Mouse (Mus musculus): Measurements from ENCODE around the gene Rpl3. TPM values are rescaled to one million over a fixed set of nuclear protein-coding genes. Genes with fewer than 3 reads are reported as not detected.

Rpl3 gene
- total RNA-seq, 2 experiments from 2014 or later, result 647 to 701 TPM

- no peak for ATAC-seq (replicated peaks; ENCODE audit: low FRiP score, poor library complexity, severe bottlenecking)
Measured at GRCm38 (mm10) chr15:80092599-80092998, 931 bp upstream of the Rpl3 start.

- no peak for ATAC-seq (replicated peaks; ENCODE audit: low FRiP score, poor library complexity, severe bottlenecking)
Measured at GRCm38 (mm10) chr15:80092041-80092441, 373 bp upstream of the Rpl3 start.

GRCm38 (mm10) chr15:80090741-80091120 is 937 bp downstream of the Rpl3 start:
- ATAC-seq (replicated peaks; ENCODE audit: low FRiP score, poor library complexity, severe bottlenecking), result peak; percentile 32; the same call in 1 of the 2 replicates

- ATAC-seq (replicated peaks; ENCODE audit: low FRiP score, poor library complexity, severe bottlenecking), result no peak
Measured at GRCm38 (mm10) chr15:80090155-80090554, 1.5 kb downstream of the Rpl3 start.

GRCm38 (mm10) chr15:80088637-80089036 is 3.0 kb downstream of the Rpl3 start:
- ATAC-seq (replicated peaks; ENCODE audit: low FRiP score, poor library complexity, severe bottlenecking), result peak; percentile 70

DNA sequence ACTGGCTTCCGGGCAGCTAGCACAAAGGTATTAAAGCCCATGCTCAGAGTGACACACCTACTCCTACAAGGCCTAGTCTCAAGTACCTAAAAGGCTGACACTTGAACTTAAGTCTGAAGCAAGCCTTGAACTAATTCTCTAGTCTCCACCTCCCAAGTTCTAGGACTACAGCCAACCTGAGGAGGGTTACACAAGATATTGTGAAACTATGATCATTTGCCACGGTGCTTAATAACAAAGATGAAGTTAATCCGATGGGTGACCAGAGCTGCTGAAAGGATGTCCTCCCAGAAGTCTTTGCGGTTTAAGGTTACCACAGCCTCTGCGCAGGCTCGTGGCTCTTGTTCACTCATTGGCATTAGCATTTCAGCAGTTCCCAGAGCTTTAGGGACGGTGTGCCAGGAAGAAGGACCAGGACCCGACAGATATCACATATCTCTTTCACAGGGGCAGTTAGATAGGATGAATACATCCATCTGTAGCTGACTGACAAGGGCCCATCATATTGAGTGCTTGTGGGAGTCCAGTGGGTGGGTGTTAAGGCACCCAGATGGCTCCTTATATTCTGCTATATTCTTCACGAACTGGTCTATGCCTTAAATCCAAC is 4.2 kb downstream of the Rpl3 start:
- peak; percentile 72 for ATAC-seq (replicated peaks; ENCODE audit: low FRiP score, poor library complexity, severe bottlenecking)

DNA sequence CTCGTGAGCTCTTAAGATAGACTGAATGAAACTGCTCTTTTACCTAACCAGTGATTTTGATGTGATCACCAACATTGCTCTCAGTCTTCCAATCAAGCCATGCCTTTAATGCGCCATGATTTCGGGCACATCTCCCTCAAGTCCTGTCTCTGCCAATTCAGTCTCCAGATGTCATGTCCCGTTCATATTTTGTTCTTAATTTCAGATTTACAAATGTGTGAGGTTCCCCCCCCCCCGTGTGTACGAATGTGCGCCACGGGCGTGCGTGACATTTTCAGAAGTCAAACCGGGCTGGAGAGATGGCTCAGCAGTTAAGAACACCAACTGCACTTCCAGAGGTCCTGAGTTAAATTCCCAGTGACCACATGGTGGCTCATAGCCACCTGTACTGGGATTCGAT is 7.9 kb downstream of the Rpl3 start:
- ATAC-seq (replicated peaks; ENCODE audit: low FRiP score, poor library complexity, severe bottlenecking), result no peak

- peak; percentile 84 for ATAC-seq (replicated peaks; ENCODE audit: low FRiP score, poor library complexity, severe bottlenecking)
Measured at GRCm38 (mm10) chr15:80083276-80083731, 8.4 kb downstream of the Rpl3 start.

GRCm38 (mm10) chr15:80082661-80083275 is 8.9 kb downstream of the Rpl3 start:
- ATAC-seq (replicated peaks; ENCODE audit: low FRiP score, poor library complexity, severe bottlenecking), result 0 out of 2 replicates have a peak, but pooled peaks have one; percentile 31

- no peak for ATAC-seq (replicated peaks; ENCODE audit: low FRiP score, poor library complexity, severe bottlenecking)
Measured at GRCm38 (mm10) chr15:80081801-80082546, 9.7 kb downstream of the Rpl3 start.

GRCm38 (mm10) chr15:80080711-80081615 is 10.7 kb downstream of the Rpl3 start:
- ATAC-seq (replicated peaks; ENCODE audit: low FRiP score, poor library complexity, severe bottlenecking), result no peak

DNA sequence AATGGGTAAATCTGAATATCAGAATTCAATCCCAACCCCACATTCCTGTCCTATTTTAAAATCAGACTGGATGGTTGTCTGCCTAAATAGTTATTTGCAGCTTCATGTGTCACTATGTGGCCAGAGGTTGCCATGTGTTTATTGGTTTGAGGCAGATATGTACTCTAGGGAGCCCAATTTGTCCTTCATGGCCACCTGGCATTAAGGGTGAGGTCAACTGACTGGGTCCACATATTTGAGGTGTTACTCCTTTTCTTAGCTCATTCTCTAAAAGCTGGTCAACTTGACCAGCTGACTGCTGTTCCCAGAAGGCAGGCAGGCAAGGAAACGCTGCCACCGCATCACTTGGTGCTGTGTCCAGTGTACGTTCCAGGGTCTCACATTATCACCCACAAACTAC is 11.7 kb downstream of the Rpl3 start:
- ATAC-seq (replicated peaks; ENCODE audit: low FRiP score, poor library complexity, severe bottlenecking), result no peak

GRCm38 (mm10) chr15:80079129-80079668 is 12.5 kb downstream of the Rpl3 start:
- no peak for ATAC-seq (replicated peaks; ENCODE audit: low FRiP score, poor library complexity, severe bottlenecking)

GRCm38 (mm10) chr15:80078058-80078814 is 13.4 kb downstream of the Rpl3 start:
- no peak for ATAC-seq (replicated peaks; ENCODE audit: low FRiP score, poor library complexity, severe bottlenecking)

DNA sequence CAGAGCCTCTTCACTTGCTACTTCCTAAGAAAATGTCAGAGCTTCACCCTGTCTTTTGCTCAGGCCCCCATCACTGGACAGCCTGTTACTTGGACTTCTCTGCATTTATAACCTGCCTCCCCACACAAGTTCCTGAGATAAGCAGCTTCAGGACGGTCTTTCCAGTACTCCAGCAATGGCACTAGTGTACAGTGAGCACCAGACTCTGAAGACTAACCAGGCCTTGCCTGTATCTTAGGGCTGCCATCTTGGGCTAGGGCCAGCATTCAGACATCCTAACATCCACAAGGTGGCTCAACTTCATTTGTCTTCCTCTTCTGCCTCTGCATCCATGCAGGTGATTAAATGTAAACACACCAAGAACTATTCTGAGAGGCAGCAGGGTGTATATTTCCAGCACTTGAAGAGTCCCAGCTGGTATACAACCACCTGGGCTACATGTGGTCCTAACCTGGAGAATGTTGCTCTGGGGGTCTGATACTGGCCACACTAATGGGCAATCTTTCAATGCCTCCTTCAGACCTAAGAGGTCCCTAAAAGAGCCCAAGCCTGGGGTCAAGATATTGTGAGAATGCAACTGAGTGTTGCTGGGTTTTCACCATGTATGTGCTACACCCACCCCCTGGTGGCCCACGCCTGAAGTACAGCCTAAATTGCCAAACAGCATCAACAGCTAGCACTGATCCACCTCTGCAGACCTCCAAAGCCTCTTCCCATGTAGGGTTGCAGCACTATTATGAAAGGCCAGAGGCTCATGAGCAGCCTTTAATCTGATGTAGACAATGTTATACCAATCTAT is 15.1 kb downstream of the Rpl3 start:
- peak; percentile 80 for ATAC-seq (replicated peaks; ENCODE audit: low FRiP score, poor library complexity, severe bottlenecking)

DNA sequence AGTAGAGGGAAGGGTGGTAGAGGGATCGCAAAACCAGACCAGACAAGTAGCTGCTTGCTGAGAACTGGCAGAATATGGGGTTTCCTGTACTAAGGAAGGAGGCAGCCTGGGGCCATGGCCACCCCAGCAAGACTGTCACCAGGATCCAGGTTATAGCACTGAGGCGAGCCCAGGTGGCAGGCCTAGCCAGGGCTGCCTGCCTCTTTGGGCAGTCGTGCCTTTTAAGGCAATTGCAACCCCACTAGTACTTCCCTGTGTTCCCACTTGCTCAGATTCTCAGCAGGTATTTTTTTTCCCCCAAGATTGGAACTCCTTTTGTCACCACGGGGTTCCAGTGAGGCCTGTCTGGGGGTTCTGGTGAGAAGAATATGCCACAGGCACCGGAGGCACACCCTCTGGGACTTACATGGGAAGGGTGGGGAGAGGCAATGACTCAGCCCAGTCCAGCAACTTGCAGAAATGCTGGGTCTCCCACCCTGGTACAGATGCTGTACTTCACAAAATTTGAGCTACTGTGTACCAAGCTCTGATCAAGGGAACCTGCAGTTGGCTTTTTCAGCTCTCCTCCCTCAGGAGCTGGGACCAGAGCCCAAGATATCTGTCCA is 15.8 kb downstream of the Rpl3 start:
- peak; percentile 48; the same call in 1 of the 2 replicates for ATAC-seq (replicated peaks; ENCODE audit: low FRiP score, poor library complexity, severe bottlenecking)

GRCm38 (mm10) chr15:80075374-80075694 is 16.3 kb downstream of the Rpl3 start:
- no peak for ATAC-seq (replicated peaks; ENCODE audit: low FRiP score, poor library complexity, severe bottlenecking)

Data from erythroid progenitor cell, adult 5-6 weeks (primary cell).